Mouse (Mus musculus): ENCODE measurements at regions not wholly inside any gene's neighbourhood (a gene's known extent, or its start where the extent isn't known, plus 50 kb on each side); places are given as distances from the start of the nearest gene placed in this dataset.

DNA sequence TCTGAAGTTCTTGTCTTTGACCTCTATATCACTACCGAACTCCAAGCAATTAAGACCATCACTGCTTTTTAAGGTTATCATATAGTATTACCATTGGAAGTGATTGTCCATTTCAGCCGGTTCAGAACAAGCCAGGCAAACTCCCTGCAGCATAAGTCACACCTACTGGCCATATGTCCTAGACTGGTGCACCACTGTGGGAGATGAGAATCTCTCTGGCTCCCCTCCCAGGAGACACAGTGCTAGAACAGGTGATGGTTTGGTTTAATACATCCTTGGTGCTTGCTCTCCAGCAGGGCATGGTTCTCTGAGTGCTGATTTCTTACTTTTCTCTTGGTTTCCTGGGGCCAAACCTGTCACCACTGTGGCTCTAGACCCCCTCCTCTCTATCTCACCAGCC lies 232.8 kb upstream of the Btbd3 start:
- intact Hi-C loops (cut with DNase I; ENCODE audit: low total_unique reads): no loop called here
- DNase-seq: no peak

DNA sequence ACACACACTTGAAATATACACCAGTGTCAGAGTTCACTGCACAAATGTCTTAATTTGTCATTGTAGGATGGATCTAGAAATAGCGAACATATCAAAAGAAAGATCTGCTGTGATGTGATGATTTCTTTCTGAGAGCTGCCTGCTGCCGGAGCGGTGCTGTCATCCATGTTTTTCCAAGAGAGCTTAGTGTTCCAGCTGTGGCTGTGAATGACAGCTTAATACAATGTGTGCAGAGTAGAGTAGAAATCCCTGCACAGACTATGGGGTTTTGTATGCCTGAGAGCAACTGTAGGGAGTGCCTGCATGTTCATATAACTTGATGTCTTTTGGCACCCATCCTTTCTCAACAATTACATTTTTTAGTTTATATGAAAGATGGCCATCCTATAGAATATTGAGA lies 274.6 kb upstream of the Btbd3 start:
- intact Hi-C loops (cut with DNase I; ENCODE audit: low total_unique reads): no loop called here
- no peak for DNase-seq

DNA sequence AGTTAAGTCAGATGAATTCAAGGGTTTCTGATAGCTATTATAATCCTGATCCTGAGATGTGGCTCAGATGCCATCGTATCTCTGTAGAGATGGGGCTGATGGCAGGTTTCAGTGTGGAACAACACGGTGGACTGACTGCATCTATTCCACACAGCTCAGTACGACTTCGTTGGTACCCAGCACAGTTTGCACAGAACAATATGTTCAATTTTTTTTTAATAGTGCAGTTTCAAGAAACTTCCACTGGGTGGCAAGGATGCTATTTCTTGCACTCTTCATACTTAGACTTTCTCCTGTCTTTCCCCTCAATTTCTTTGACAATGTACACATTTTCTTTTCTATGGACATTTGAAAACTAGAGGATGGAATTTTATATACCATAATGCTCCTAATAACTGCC lies 278.6 kb upstream of the Btbd3 start:
- no peak for DNase-seq
- intact Hi-C loops (cut with DNase I; ENCODE audit: low total_unique reads): no loop called here

DNA sequence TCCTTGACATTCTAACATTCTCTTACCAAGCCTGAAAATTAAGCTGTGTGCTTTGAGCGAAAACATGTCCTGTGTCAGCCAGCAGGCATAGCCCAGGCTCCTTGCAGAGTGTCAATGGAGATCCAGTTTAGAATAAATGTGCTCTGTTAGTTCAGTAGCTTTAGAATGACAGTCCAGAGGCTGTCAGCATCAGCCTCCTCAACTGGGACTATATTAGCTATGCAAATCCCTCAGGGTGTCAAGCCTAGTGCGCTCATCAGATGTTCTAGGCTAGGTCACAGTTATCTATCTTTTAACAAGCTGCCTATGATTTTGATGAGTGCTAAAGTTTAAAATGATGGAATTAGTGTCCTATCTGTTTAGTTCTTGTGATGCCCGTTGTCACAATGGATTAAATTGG lies 281.7 kb upstream of the Btbd3 start:
- no peak for DNase-seq
- intact Hi-C loops (cut with DNase I; ENCODE audit: low total_unique reads): no loop called here

DNA sequence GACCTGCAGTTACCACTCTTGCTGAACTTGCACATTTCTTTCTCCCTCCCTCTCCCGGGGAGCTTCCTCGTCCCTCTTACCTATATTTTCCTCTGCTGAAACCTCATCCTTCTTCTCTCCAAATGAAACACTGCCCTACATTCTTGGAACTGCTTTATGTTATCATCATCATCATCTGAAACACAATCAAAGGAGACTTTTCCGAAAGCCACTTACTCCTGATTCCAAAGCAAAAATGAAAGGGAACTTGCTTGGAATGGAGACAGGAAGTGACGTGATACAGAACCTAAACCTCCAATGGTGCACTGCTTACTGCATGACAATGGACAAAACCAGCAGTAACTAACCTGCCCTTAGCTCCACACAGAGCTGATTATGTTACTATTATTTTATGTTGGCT lies 287.2 kb upstream of the Btbd3 start:
- intact Hi-C loops (cut with DNase I; ENCODE audit: low total_unique reads): no loop called here
- no peak for DNase-seq

DNA sequence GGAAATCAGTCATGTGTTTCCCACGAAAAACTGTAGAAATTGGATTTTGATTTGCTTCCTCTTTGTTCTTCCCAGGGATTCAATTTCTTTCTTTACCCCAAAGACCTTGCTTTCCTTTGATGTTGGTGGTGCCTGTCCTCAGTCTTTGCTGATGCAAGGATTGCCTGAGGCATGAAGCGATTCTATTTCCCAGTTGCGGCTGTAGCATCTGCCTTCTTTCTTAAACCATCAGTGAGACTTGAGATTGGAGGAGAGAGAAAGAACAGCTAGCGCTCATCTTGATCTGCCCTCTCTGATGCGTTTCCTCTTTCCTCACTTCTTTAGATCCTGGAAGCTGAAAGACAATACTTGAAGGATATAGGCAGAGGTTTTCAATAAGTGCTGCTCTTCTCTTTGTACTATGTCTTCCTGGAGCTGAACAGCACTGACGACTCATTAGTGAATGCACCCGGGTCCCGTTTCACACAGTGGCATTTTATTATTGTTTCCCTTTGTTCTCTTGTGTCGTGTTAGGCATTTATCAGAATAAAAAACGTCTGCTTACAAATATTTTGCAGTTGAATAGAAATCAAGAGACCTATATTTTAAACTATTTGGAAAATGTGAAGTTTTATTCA lies 289.8 kb upstream of the Btbd3 start:
- DNase-seq: no peak
- intact Hi-C loops (cut with DNase I; ENCODE audit: low total_unique reads): no loop called here

DNA sequence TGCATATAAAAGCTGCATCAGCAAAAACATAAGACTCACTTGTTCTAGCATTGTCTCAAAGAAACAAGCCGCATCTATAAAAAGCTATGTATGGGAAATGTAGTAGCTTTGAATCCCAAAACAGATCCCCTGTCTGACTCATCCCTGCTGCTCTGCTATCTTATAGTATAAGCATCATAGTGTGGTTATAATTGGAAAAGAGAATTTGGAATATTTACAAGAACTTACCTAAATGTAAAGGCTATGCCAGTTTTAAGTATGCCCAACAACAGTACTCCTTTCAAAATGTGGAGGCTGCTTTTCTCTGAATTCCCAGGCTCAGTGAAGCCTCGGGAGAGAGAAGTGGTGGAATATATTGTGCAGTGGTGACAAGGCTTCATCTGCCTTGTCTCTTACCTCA lies 301.5 kb upstream of the Btbd3 start:
- no peak for DNase-seq
- intact Hi-C loops (cut with DNase I; ENCODE audit: low total_unique reads): no loop called here

DNA sequence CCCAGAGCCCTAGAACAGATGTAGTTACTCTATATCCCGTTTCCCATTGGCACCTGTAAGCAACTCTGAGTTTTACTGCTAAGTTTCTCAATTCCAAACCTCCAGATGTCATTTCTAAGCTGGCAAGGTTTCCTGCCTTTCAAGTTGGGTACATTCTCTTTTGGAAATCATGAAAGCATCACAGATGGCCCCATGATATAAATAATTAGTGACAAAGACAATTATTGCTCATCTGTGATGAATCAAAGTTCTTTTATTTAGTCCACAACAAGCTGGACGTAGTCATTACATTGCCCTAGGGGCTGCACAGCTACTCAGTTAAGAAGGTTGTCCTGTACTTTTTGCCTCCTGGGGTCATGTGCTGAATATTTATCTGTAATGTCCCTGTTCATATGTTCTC lies 303.2 kb upstream of the Btbd3 start:
- intact Hi-C loops (cut with DNase I; ENCODE audit: low total_unique reads): no loop called here
- DNase-seq: no peak

DNA sequence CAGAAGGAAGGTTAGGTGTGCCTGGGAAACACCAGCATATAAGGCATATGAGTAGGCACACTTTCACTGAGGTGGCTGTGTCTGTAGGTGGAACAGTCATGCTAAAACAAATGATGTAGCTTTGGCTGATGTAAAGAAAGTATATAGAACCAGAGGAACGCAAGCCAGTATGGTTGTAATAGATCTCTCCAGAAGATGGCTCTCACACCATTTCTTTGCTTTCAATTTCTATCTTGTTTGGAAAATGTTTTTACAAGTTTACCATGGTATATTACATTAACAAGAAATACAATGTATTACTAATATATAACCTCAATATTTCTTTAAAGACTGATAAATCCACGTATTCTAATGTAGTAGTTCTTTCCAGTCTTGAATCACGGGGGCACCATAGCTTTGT lies 304.4 kb upstream of the Btbd3 start:
- intact Hi-C loops (cut with DNase I; ENCODE audit: low total_unique reads): no loop called here

DNA sequence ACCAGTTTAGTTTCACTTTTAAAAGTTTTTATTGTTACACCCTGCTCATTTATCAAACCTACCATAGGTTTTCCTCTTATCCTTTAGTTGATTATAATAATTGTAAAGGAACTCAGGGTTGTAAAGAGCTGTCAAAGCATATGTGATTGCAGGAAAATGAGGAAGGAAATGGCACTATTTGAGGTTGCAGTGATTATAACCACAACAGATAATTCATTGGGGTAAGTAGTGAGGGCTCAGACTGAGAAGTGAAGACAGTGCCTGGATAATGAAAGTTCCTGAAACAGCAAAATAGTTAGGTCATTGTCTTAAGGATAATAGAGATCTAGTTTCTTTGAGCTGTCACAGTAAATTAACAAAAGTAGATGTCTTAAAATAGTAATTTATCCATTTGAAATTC lies 305.4 kb upstream of the Btbd3 start:
- intact Hi-C loops (cut with DNase I; ENCODE audit: low total_unique reads): no loop called here
- DNase-seq: no peak

More for the DNA sequence above, 304.4 kb upstream of the Btbd3 start:
- no peak for DNase-seq

DNA sequence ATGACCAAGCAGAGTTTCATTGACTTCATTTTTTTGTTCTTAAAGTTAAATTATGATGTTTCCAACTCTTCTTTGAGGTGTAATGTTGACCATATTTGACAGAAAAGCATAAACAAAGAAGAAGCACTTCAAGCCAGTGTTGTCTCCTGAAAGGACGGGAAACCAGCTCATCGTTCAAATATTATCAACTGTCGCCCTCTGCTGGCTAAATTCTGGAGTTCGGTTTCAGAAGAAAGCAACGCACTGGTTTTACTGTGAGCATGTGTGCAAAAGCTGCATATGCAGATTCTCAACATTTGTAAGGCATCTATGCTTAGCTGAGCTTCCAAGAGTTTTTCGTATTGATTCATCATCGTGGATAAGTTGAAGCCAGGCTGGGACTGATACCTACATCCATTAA lies 313.6 kb upstream of the Btbd3 start:
- peak; percentile 62 for DNase-seq
- intact Hi-C loops (cut with DNase I; ENCODE audit: low total_unique reads): loop anchor here (5.0 to 10.0 kb wide), 2 partner anchors 828 to 1025 kb away; partner anchors contain the start of gene Jag1

DNA sequence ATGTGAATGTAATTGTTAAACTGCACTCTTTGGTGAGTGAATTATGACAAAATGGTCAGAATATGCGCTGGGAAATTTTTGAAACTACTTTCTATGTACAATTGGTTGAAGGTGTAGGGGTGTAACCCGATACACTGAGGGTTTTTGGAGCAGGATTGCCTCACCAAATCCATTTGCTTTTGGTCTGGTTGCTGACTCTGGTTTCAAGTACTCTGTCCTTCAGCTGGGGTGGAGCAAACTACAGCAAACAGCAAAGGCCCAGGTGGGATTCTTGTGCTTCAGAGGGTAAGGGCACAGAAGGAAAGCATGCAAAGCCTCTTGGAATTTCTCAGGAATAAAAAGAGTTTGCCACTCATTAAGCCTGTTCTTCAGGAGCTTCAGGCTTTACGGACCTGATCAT lies 316.8 kb upstream of the Btbd3 start:
- no peak for DNase-seq
- intact Hi-C loops (cut with DNase I; ENCODE audit: low total_unique reads): no loop called here

DNA sequence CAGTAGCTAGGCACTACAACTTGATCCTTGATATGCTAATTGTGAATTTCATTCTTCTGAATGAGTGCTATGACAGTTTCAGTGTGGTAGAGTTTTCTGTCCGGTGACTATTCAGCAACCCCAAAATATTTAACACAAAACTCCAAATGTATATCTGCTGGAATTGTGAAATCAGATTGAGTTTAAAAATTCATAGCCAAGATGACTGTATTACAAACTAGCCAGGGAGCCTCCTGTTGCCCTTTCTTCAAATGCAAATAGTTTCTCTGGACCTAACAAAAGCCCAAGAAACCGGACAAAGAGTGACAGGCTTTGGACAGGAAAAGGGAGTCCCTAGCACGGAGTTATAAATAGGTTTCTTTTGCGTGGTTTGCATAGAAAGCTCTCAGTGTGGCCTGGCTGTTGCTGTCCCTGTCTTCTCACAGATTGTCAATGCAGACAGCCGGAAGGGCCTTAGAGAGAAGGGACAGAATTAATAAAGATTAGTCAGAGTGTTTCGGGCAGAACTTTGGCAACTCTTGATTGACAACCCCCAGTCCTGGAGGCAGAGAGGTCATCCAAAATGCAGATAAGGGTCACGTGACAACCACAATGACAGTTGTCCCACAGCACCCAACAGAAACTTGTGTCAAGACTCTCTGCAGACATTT lies 317.4 kb upstream of the Btbd3 start:
- no peak for DNase-seq

DNA sequence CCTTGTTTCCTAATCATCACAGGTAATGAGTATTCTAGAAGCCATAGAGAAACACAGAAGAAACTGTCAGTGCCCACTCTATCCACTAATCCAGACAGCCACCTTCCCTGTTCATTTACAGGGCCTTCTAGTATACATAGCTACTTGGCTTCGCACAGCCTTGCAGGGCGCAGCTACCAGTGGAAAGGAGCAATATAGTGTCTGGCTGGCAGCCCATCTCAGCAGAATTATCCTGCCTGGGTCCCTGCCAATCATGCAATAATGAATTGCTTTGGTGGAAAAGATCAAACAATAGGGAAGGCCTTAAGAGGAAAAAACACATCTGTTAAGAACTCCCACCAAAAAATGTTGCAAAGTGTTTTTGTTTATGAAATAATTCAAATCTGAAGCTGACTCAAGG lies 319.8 kb upstream of the Btbd3 start:
- no peak for DNase-seq
- intact Hi-C loops (cut with DNase I; ENCODE audit: low total_unique reads): no loop called here

More for the DNA sequence above, 317.4 kb upstream of the Btbd3 start:
- intact Hi-C loops (cut with DNase I; ENCODE audit: low total_unique reads): no loop called here

DNA sequence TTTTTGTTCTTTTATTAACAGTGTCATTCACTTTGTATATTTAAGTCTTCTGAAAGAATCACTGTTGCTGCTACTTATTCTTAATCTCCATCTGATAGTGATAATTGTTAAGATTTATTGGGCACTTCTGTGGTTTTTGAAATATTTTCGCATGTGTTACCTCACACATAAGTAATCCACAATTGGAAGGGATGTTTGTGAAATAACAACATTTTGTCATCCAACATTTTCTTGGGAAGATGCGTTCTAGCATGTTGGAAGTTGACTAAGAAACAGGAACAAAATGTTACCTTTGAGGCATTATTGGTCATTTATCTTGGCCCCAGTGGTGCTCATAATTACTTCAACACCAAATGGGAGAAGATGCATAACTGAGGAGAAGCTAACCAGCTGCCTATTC lies 323.4 kb upstream of the Btbd3 start:
- intact Hi-C loops (cut with DNase I; ENCODE audit: low total_unique reads): no loop called here
- no peak for DNase-seq

DNA sequence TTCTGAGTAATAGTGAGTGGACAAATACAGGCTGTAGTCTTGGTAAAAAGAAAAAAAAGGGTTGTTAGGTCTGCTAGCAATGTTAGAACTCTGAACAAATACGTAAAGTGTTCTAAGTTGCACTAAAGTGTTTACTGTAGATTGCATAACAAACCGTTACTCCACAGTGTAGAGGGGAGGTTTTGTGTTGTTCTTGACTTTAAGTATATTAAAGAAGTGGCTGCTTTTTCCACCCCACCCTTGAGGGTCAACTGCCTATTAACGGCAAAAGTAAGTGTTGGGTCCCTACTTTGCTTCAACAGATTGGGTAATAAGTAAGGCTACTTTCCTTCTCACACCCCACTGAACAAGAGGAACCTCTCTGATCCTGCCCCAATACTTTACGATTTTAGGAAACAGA lies 323.9 kb upstream of the Btbd3 start:
- intact Hi-C loops (cut with DNase I; ENCODE audit: low total_unique reads): no loop called here

DNA sequence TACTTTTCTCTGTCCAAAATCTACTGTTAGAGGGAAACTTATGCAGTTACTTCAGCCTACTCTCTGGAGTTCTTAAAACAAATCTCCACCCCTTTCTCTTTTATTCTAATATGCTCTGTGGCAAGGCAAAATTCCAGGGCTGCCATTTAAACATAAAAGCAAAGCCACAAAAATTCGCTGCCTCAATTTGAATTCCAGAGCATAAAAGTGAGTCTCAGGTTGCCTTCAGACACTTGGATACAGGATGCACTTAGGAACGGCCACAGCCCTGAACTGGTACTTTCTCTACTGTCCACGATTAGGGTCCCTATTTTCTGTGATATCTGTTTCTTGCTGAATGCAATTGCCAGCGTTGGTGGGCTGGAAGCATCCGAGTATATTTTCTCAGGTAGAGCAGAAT lies 330.9 kb upstream of the Btbd3 start:
- intact Hi-C loops (cut with DNase I; ENCODE audit: low total_unique reads): no loop called here
- no peak for DNase-seq

More for the DNA sequence above, 323.9 kb upstream of the Btbd3 start:
- DNase-seq: no peak

DNA sequence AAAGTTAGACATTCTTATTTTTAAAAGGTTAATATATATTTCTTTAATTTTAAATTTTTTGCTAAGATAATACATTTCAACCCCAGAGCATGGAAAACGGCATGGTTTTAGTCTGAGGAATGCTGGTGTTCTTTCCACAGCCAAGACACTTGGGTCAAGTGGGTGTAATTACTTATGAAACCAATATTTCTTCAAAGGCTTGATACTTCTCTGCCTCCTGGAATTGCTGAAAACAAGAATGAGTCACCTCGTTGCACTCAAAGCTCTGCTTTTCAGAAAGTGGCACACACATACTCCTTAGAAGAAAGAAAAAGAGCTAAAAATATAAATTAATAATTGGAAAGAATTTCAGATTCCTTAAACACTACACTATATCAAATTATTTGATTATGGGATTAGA lies 331.8 kb upstream of the Btbd3 start:
- intact Hi-C loops (cut with DNase I; ENCODE audit: low total_unique reads): no loop called here
- DNase-seq: no peak

DNA sequence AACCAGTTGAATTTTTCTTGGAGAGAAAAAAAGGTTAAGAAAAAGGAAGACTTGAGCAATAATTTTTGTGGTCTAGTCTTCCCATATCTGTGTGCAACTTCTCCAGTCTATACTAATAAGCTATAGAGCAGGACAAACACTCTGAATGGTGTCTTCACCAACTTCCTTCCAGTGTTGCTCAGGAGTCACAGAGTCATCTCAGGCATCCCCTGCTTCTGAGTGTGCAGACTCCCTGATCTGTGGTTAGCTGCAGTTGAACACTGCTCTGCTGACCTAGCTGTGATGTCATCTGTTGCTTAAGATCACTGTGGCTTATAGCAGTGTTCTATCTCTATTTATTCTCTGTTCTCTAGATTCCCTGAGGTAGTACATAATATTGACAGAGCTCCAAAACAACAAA lies 357.9 kb upstream of the Btbd3 start:
- intact Hi-C loops (cut with DNase I; ENCODE audit: low total_unique reads): no loop called here
- DNase-seq: no peak

DNA sequence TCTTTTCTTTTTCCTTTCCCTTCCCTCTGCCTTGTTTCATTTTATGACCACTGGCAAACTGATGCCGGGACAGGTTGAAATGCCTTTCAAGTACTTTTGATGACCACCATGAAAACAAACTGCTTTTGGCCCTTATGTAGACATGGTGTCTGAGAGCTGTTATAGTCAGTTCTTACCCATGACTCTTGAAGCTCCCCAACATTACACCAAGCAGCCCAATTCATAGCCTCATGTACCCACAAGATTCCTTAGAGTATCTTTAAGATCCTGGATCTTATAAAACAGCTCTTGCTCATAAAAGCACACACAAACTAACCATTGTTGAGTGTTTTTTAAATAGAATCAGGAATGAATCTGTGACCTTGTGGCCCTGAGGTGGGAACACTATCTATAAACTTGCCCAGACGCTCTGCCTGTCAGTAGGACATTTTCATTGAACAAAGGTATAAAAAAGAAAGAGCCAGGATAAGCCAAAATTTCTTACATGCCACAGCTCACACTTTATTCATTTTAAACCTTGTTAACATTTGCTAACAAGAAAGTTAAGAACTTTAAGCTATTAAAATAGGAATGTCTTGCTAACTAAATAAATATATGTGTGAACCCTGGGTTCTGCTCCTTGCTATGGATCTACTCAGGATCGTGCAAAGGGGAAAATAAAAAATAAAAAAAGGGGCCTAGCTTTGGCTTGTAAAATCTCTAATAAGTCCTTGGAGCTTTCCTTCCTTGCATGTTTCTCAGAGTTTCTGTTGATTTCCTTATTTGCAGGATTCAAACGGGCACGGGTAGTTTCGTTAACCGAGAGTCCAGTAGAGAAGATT lies 375.9 kb upstream of the Btbd3 start:
- no peak for DNase-seq
- intact Hi-C loops (cut with DNase I; ENCODE audit: low total_unique reads): no loop called here

DNA sequence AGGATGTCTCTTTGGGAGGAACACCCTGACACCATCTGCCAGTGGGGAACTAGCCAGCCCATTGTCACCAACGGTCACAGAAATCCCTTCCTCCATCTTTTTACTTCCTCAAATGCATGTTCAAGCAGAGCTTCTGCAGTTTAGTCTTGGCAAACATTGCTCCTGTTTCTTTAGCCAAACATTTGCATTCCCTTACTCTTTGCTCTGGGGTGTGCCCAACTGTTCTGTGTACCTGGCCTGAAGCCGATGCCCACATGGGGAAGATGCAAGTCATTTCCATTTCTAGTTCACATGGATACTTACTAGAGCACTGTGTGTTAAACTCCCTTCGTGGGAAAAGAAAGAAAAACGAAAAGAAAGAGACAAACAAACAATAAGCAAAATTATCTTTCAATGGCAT lies 386.7 kb upstream of the Btbd3 start:
- intact Hi-C loops (cut with DNase I; ENCODE audit: low total_unique reads): no loop called here

More for the DNA sequence above, 386.7 kb upstream of the Btbd3 start:
- DNase-seq: no peak

Measured in gastrocnemius, postnatal 14 days (tissue).